Mouse (Mus musculus): ENCODE results near the gene Ebf1.

- TF ChIP-seq POLR2A (IDR thresholded peaks at IDR 0.05; ENCODE audit: control insufficient read depth, low read depth, low read length) (no peak), CTCF (IDR thresholded peaks at IDR 0.05; ENCODE audit: control insufficient read depth, insufficient read depth, insufficient replicate concordance, low read depth, low read length) (no peak)
These were observed 345.8 kb downstream of the Ebf1 start for GRCm38 (mm10) chr11:44962746-44963440.
